Mouse (Mus musculus) spleen, adult 2 months (tissue): Measurements from ENCODE around the gene Ndufc2. TPM values are rescaled to one million over a fixed set of nuclear protein-coding genes. Genes with fewer than 3 reads are reported as not detected.

ENCODE experiments used
- DNase-seq, 2 experiments: peaks; one replicate each; pipeline versions ENCODE4 v3.0.0 to v3.0.0-alpha.2; 2012 to 2021; ENCODE audit warnings: low spot score in 2 of 2, low read depth in 1 of 2
- H3K27ac ChIP-seq: fragments of 200-500 bp; 2 replicates; pipeline ENCODE4 v1.5.1; 2012; ENCODE audit warnings: low read length, inconsistent platforms; ENCODE audit not compliant: insufficient read depth
- H3K27me3 ChIP-seq: fragments of 200-500 bp; 2 replicates; pipeline ENCODE4 v1.6.1; 2012; ENCODE audit warnings: mild to moderate bottlenecking, moderate library complexity, low read length, inconsistent platforms; ENCODE audit not compliant: control insufficient read depth, insufficient read depth
- H3K36me3 ChIP-seq: fragments of 200-500 bp; 2 replicates; pipeline ENCODE4 v1.6.1; 2012; ENCODE audit warnings: mild to moderate bottlenecking, low read length, inconsistent platforms; ENCODE audit not compliant: control insufficient read depth, insufficient read depth
- H3K4me1 ChIP-seq: fragments of 200-500 bp; 2 replicates; pipeline ENCODE4 v1.6.1; 2011; ENCODE audit warnings: inconsistent platforms; ENCODE audit not compliant: control insufficient read depth, insufficient read depth, insufficient read length
- H3K4me3 ChIP-seq: fragments of 200-500 bp; 2 replicates; pipeline ENCODE4 v1.5.1; 2011; ENCODE audit warnings: mild to moderate bottlenecking, inconsistent platforms; ENCODE audit not compliant: insufficient read depth, insufficient read length; ENCODE audit errors: extremely low read depth
- CTCF ChIP-seq: fragments of 200-500 bp; IDR thresholded peaks from 2 replicates; pipeline ENCODE4 v1.5.1; 2011; ENCODE audit warnings: mild to moderate bottlenecking, inconsistent platforms; ENCODE audit not compliant: insufficient read depth, insufficient read length, insufficient replicate concordance; ENCODE audit errors: extremely low read depth
- POLR2A ChIP-seq: fragments of 200-500 bp; IDR thresholded peaks from 2 replicates; pipeline ENCODE4 v1.6.1; 2011; ENCODE audit warnings: low read depth, low read length, inconsistent platforms
- WGBS: fragments of 180-500 bp; shearing (Covaris S2); methylation state at CpG from one replicate; pipeline ENCODE4 v1.1.7; 2018; 5-methylcytosine and 5-hydroxymethylcytosine counted together
- polyA plus RNA-seq: library from polyadenylated mRNA; depleted of rRNA; stranded (reverse); fragments of >200 nt; gene quantifications from 2 replicates; pipeline ENCODE4 v1.2.3, GENCODE M21; 2012

Gene Ndufc2
- polyA plus RNA-seq, 1 experiment, result 67.0 TPM

DNA sequence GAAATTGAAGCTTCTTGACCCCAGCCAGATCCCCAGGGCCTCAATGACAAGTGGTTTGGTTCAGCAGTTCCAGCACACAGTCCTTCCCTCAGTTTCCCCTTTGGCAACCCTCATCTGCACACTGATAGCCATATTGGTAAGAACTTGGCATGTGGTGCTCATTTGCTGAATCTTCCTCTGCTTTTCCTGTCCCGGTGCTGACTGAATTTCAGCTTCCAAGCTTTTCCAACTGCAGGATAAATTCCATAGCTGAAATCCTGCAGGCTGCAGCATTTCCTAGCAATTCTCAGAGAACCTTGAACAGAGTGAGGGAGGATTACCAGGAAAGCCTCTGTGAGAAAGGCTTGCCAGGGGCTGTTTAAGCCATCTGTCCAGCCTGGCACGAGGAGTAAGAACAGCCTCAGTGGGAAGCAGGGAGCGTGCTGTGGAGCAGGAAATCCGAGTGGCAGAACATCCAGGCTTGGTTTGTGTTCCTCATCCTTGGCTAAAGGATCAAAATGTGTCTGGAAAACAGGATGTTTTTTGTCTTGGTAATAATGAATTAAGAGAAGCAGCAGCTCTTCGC lies 12.9 kb upstream of the Ndufc2 start:
- Histone ChIP-seq H3K27me3 (no peaks in the 10 kb centered on the region), H3K4me3 (no peak overlapping the region), H3K36me3 (peaks cover 18% of the 10 kb centered on the region), H3K4me1 (no peaks in the 10 kb centered on the region; the same call in 1 of the 2 replicates), H3K27ac (no peak overlapping the region; the same call in 1 of the 2 replicates)
- 91% methylated on average over 5 of the region's 5 CpGs for WGBS
- TF ChIP-seq CTCF (no peak), POLR2A (no peak)
- DNase-seq, result no peak

DNA sequence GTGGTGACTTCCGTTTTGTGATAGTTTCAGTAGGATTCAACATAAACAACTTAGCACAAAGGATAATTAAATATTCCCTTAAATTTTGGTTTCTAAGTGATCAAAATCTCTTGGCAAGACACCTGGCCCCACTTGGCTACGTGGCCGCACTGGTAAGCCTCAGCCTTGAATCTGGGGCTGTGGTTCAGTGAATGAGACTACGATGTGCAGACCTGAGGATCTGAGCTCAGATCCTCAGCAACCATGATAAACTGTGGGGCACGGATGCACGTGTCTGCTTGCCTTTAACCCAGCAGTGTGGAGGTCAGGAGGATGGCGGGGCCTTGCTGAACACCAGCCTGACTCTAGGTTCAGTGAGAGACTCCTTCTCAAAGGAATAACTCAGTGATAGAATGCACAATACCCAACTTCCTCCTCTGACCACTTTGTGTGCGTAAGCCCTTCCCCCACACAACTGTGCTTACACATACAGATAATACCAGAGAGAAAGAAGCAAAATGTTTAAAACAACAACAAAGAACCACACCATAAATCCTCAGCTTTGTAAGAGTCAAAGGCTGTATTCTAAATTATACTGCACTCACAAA lies 12.1 kb upstream of the Ndufc2 start:
- 88% methylated on average over 8 of the region's 8 CpGs for WGBS
- TF ChIP-seq CTCF, result no peak
- TF ChIP-seq POLR2A, result no peak

GRCm38 (mm10) chr7:97388541-97388940 lies 11.3 kb upstream of the Ndufc2 start:
- WGBS, result 97% methylated on average over 4 of the region's 4 CpGs

More for the DNA sequence above, 12.1 kb upstream of the Ndufc2 start:
- no peak for DNase-seq
- Histone ChIP-seq H3K27ac (no peak overlapping the region), H3K36me3 (peaks cover 18% of the 10 kb centered on the region), H3K4me3 (no peak overlapping the region), H3K27me3 (no peaks in the 10 kb centered on the region), H3K4me1 (no peaks in the 10 kb centered on the region; the same call in 1 of the 2 replicates)

DNA sequence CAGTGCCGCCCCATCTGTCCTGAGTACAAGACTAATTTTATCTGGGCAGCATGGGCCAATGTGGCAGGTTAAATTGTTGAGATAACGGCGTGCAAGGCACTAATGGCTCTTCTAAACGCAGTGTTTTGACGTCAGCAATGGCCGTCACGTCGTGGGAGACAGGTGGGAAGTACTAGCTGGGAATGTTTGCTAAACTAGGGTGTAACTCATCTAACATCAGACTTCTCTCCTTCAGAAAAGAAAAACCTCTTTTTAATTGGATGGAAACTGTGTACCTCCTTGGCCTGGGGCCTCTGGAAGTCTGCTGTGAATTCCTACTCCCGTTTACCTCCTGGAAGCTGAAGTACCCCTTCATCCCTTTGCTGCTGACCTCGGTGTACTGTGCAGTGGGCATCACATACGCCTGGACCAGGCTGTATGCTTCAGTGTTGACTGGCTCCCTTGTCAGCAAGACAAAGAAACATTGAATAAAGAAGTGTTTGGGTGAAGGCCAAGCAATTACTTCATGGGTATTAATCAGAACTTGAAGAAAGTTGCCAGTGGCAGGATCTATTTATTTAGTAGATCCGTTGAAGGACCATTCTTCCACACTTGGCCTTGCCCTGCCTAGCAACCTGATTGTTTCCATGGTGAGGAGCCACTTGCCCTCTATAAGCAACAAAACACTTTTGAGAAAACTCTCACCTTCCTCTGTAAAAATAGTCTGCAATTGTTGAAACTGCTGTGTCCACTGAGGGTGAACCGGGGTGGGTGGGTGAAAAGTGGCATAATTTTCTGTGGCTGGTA lies 8.3 kb upstream of the Ndufc2 start:
- peaks cover 10% of the 10 kb centered on the region; the same call in 1 of the 2 replicates for H3K36me3 ChIP-seq
- no peak overlapping the region for H3K27ac ChIP-seq
- H3K27me3 ChIP-seq, result no peaks in the 10 kb centered on the region
- H3K4me3 ChIP-seq, result no peak overlapping the region
- H3K4me1 ChIP-seq, result no peaks in the 10 kb centered on the region
- no peak for DNase-seq
- WGBS, result 93% methylated on average over 13 of the region's 13 CpGs
- no peak for TF ChIP-seq POLR2A
- no peak for TF ChIP-seq CTCF

More at GRCm38 (mm10) chr7:97388541-97388940, 11.3 kb upstream of the Ndufc2 start:
- Histone ChIP-seq H3K4me3 (no peak overlapping the region), H3K27ac (no peak overlapping the region), H3K36me3 (peaks cover 16% of the 10 kb centered on the region), H3K4me1 (no peaks in the 10 kb centered on the region; the same call in 1 of the 2 replicates), H3K27me3 (no peaks in the 10 kb centered on the region)
- no peak for DNase-seq
- TF ChIP-seq CTCF (no peak), POLR2A (no peak)

DNA sequence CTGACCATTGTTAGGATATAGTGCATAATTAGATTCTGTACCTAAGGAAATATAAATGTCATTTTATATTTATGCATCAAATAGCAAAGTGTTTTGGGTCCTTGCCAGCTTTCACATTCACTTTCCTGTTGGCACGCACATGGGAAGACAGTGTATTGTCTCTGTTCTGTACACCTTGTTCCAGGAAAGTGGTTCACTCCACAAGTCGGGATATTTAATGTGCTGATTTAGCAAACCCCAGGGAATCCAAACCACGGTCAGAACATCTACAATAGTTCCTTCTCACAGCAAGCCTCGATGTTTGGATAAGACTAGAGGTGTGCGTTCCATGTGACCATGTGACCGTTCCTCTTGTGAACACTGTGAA lies 7.7 kb upstream of the Ndufc2 start:
- Histone ChIP-seq H3K36me3 (peaks cover 10% of the 10 kb centered on the region; the same call in 1 of the 2 replicates), H3K4me1 (no peaks in the 10 kb centered on the region), H3K27ac (no peak overlapping the region), H3K4me3 (no peak overlapping the region), H3K27me3 (no peaks in the 10 kb centered on the region)
- no peak for DNase-seq
- WGBS, result 92% methylated on average over 6 of the region's 6 CpGs
- TF ChIP-seq POLR2A, result no peak
- no peak for TF ChIP-seq CTCF

GRCm38 (mm10) chr7:97394375-97394774 lies 5.4 kb upstream of the Ndufc2 start:
- H3K36me3 ChIP-seq, result peaks cover 8% of the 10 kb centered on the region; the same call in 1 of the 2 replicates
- 82% methylated on average over 2 of the region's 2 CpGs for WGBS
- DNase-seq, result no peak
- H3K27ac ChIP-seq, result no peak overlapping the region
- no peak for TF ChIP-seq CTCF
- TF ChIP-seq POLR2A, result no peak
- no peaks in the 10 kb centered on the region for H3K27me3 ChIP-seq
- no peaks in the 10 kb centered on the region for H3K4me1 ChIP-seq
- H3K4me3 ChIP-seq, result no peak overlapping the region

DNA sequence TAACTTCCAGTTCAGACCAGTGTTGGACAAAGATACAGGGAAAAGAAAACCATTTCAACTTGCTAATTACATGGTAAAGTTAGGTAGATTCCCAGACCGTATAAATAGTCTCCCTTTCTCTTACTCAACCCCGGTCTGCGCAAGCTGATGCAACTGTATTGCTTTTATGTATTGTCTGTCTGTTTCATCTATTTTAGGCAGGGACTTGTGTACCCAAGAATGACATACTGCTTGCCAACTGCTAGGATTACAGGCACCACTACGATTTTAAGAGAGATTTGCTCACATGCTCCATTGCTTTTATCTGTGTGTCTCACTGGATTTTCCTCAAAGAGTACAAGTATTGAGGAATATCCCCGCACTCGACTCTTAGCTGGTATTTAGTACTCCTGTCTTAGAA lies 860 bp upstream of the Ndufc2 start:
- Histone ChIP-seq H3K36me3 (no peaks in the 10 kb centered on the region), H3K27ac (no peak overlapping the region), H3K4me3 (no peak overlapping the region), H3K27me3 (no peaks in the 10 kb centered on the region), H3K4me1 (peaks cover 6% of the 10 kb centered on the region)
- TF ChIP-seq POLR2A (no peak), CTCF (no peak)
- 88% methylated on average over 6 of the region's 6 CpGs for WGBS
- no peak for DNase-seq
